Mouse (Mus musculus): ENCODE data around the gene Olfr586.

Gene Olfr586

DNA sequence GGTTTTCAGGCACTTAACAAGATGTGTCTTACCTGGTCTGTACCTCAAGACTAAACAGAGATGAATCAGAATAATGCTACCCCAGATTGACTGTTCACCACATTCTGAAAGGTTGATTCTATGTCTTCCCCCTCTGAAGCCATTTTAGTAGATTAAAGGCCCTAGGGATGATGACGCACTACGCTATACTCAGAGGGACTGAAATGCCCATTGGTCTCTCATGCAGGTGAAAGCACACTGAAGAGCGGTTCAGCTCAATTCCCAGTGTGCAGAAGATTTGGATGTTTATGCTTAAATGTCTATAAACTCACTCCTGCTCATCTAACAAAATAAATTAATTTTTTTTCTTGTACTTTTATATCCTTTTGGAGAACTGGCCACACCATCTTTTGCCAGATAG lies at the start of gene Olfr586:
TSS of gene Olfr586 (minus strand) at position 101 of the 400 bp plus-strand sequence.
- no peak for DNase-seq (ENCODE audit: low spot score in 2 of 2)

DNA sequence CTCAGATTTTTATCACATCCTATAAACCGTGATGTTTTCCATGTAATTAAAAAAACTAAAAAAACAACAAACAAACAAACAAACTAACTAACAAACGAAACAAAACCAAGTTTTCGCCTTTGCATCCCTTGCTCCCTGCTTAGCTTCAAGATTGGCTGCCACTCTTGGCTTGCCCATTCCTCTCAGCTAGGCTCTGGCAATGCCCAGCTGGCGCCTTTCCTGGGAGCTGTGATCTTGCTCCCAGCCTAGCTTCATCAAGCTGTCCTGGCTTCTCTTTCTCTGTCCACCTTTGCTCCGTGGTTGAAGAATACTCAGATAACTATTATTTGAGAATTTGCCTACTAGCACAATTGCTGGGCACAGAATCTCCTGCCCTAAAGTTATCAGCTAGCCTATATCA lies 44.3 kb upstream of the Olfr586 start:
- DNase-seq (ENCODE audit: low spot score in 2 of 2), result no peak

DNA sequence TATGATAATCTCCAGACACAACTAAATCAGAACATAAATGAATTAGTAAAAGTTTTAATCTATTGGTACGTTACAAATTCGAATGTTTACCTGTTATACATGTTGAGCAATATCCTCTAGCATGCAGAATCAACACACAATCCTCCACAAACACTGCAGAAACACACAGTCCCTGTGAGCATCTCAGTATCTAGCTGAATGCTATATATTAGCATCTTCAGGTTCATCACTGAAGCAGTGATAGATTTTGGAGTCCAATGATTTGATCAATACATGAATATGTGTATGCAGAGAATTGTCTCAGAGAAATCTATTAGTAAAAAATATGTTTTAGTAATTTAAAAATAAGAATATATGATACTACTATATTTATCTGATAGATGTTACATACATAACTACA lies 30.8 kb upstream of the Olfr586 start, which contains the start of gene Olfr589:
TSS of gene Olfr589 (minus strand) at position 101 of the 400 bp plus-strand sequence.
- DNase-seq (ENCODE audit: low spot score in 2 of 2), result no peak

DNA sequence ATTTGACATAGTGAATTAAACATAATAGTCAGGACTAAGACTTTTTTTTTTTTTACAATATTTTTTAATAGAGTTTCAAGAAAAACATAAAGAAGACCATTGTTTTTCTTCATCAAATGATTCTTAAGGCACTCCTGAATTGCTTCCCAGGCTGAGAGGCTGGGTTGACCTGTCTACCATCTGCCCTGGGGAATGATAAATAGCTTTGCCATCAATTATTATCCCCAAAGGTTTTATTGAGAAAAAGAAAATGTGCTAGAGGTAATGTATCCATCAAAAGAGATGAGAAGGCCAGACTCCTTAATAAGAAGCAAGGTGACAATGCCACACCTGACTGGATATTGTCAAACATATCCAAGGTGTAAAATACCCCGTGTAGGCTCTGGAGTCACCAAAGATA lies 15.1 kb upstream of the Olfr586 start, which contains the start of gene Olfr588-ps1:
TSS of gene Olfr588-ps1 (plus strand) at position 301 of the 400 bp plus-strand sequence.
- DNase-seq (ENCODE audit: low spot score in 2 of 2), result no peak

DNA sequence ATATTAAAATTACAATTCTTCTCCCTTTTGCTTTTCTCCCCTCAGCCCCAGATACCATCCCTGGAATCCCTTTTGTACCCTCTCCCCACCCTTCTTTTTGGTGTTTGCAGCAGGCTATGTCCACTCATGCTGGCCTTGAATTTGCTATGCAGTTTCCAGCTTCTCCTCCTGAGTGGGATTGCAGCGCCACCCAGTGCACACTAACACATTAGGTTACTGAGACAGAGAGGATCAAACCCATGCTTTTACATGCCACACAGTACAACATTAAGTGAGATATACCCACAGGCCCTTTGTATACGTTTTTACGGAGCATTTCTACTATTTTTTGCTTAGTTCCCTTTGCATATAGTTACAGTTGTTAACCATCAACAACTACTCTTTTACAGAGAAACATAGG lies 6.0 kb downstream of the Olfr586 start:
- no peak for DNase-seq (ENCODE audit: low spot score in 2 of 2)

DNA sequence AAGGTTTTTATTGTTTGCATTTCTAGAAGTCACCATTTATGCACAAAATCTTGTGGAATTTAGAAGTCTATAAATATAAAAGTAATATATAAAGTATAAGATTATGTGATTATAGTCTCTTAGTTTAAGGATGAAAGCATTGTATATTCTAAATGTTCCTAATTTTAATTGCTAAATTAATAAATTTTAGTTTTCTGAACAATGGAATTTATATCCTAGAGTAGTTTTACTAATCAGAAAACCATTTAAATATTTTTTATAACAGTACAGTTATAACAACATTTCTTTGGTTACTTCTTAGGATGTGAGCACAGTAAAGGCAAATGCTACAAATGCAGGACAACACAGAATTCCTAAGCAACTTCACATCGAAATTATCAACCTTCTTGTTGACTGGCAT lies 28.0 kb downstream of the Olfr586 start, which contains the start of gene Olfr585:
TSS of gene Olfr585 (plus strand) at position 301 of the 400 bp plus-strand sequence.
- no peak for DNase-seq (ENCODE audit: low spot score in 2 of 2)

DNA sequence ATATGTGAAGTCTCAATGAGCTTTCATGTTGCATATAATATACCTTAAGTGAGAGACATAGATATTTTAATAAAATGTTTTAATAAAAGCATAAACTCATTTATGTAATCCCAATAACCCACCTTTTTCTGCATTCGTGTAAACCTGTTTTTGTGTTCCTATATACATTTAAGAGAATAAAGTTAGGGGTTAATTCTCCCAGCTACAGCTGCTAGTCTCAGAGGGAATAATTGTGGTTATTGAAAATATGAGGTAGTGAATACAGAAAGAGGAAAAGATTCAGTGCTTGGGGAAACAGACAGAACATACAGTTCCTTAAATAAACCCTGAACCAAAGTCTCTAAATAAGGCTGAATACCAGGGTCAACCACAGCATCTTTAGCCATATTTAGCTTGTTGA lies 43.9 kb downstream of the Olfr586 start, which contains the start of gene Olfr584:
TSS of gene Olfr584 (plus strand) at position 301 of the 400 bp plus-strand sequence.
- no peak for DNase-seq (ENCODE audit: low spot score in 2 of 2)
